Mouse (Mus musculus): ENCODE measurements around the gene Lrch2. TPM values are rescaled to one million over a fixed set of nuclear protein-coding genes. Genes with fewer than 3 reads are reported as not detected.
A peak's percentile ranks its signal among the peaks of the same experiment; 100 is the strongest.
"Not testable (repeated sequence)": the region's sequence is repeated elsewhere in the genome, so short reads cannot be mapped to it uniquely, and the experiment has no call there.

The Lrch2 gene
- 14.7 and 15.9 TPM in 2 replicates for total RNA-seq (2014; rRNA removed)
- 6.0 and 6.4 TPM in 2 replicates for polyA plus RNA-seq (2015; fragmentation: Nextera tagmentation; extraction: Ambion mirVana)

GRCm38 (mm10) chrX:147553421-147554201 lies at the start of gene Lrch2:
TSS of gene Lrch2 (minus strand) at chrX:147554081.
- TF ChIP-seq CTCF (IDR thresholded peaks at IDR 0.05; ENCODE audit: low read depth): peak; percentile 20; the same call in 1 of the 2 replicates
- peak within 1 kb of the TSS; percentile 83 for H3K27ac ChIP-seq
- peak within 1 kb of the TSS; percentile 52 for H3K4me2 ChIP-seq (ENCODE audit: low read depth, low read length)
- peak within 1 kb of the TSS; percentile 53 for H3K9ac ChIP-seq (replicated peaks; ENCODE audit: low read length)
- no peaks in the 10 kb centered on the region for H3K36me3 ChIP-seq (ENCODE audit: insufficient read depth, low read length)
- ATAC-seq: peak; percentile 94
- no peaks in the 10 kb centered on the region for H3K9me3 ChIP-seq (ENCODE audit: low read length)
- peak; percentile 81 for DNase-seq (ENCODE audit: low spot score)
- H3K4me3 ChIP-seq (ENCODE audit: low read length): peak within 1 kb of the TSS; percentile 54
- H3K27me3 ChIP-seq (ENCODE audit: insufficient read depth, low read length): no peaks in the 10 kb centered on the region
- 22% methylated on average over 41 of the region's 50 CpGs for WGBS
- H3K4me1 ChIP-seq (ENCODE audit: insufficient read depth, low read length): no peaks in the 10 kb centered on the region

GRCm38 (mm10) chrX:147540934-147541870 lies 12.7 kb downstream of the Lrch2 start:
- DNase-seq (ENCODE audit: low spot score) (no peak), ATAC-seq (no peak)
- TF ChIP-seq CTCF (IDR thresholded peaks at IDR 0.05; ENCODE audit: low read depth): no peak
- no peak overlapping the region for H3K4me3 ChIP-seq (ENCODE audit: low read length)
- H3K4me1 ChIP-seq (ENCODE audit: insufficient read depth, low read length): no peaks in the 10 kb centered on the region
- no peaks in the 10 kb centered on the region for H3K27me3 ChIP-seq (ENCODE audit: insufficient read depth, low read length)
- no peaks in the 10 kb centered on the region for H3K9me3 ChIP-seq (ENCODE audit: low read length)
- no peak overlapping the region for H3K27ac ChIP-seq
- no peaks in the 10 kb centered on the region for H3K36me3 ChIP-seq (ENCODE audit: insufficient read depth, low read length)
- H3K9ac ChIP-seq (replicated peaks; ENCODE audit: low read length): no peak overlapping the region
- no peak overlapping the region for H3K4me2 ChIP-seq (ENCODE audit: low read depth, low read length)
- WGBS: 59% methylated on average over 11 of the region's 11 CpGs

GRCm38 (mm10) chrX:147538377-147538776 lies 15.5 kb downstream of the Lrch2 start:
- ATAC-seq (no peak), DNase-seq (ENCODE audit: low spot score) (no peak)
- Histone ChIP-seq H3K36me3 (ENCODE audit: insufficient read depth, low read length) (no peaks in the 10 kb centered on the region), H3K4me3 (ENCODE audit: low read length) (no peak overlapping the region), H3K4me1 (ENCODE audit: insufficient read depth, low read length) (no peaks in the 10 kb centered on the region), H3K4me2 (ENCODE audit: low read depth, low read length) (no peak overlapping the region), H3K9me3 (ENCODE audit: low read length) (no peaks in the 10 kb centered on the region), H3K27me3 (ENCODE audit: insufficient read depth, low read length) (no peaks in the 10 kb centered on the region), H3K9ac (replicated peaks; ENCODE audit: low read length) (no peak overlapping the region), H3K27ac (no peak overlapping the region)
- no peak for TF ChIP-seq CTCF (IDR thresholded peaks at IDR 0.05; ENCODE audit: low read depth)

DNA sequence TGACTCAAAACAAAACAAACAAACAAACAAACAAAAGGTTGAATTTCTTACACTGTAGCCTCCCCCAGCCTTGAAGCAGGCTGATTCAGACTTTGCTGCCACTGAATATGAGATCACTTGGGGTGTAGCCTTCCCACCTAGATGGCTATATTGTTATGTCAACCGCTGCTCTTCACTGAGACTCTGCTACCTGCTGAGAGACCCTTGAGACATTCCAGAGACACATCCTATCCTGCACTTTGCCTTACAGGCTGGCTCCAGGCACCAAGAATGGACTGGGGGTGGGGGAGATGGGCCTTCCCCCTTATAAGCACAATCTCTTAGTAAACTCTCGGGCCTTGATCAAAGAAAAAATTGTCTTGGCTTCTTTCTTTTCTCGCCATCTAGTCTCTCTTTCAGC lies 16.8 kb downstream of the Lrch2 start:
- H3K4me2 ChIP-seq (ENCODE audit: low read depth, low read length); H3K27ac ChIP-seq; H3K4me1 ChIP-seq (ENCODE audit: insufficient read depth, low read length); H3K4me3 ChIP-seq (ENCODE audit: low read length); DNase-seq (ENCODE audit: low spot score); H3K9me3 ChIP-seq (ENCODE audit: low read length); H3K27me3 ChIP-seq (ENCODE audit: insufficient read depth, low read length); H3K36me3 ChIP-seq (ENCODE audit: insufficient read depth, low read length); H3K9ac ChIP-seq (replicated peaks; ENCODE audit: low read length); ATAC-seq: not testable (repeated sequence)
- 71% methylated on average over 3 of the region's 3 CpGs for WGBS

DNA sequence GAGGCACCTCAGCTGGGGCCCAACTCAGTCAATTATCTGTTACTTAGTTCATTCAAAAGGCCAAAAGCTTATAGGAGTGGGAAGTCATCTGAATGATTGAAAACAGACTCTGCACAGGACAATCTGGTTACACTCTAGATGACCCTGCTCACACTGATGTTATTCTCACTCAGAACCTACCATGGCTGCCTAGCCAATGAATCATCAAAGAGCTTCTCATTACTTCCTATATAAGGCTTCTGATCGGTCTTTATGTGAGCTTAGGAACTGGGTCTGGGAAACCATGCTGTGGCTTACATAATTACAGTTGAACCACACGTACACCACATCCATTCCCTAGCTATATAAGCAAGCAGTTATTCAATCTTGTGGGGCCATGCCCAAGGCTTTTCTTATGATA lies 18.3 kb downstream of the Lrch2 start:
- no peak for ATAC-seq
- H3K27ac ChIP-seq: no peak overlapping the region
- WGBS: 77% methylated on average over 2 of the region's 2 CpGs

DNA sequence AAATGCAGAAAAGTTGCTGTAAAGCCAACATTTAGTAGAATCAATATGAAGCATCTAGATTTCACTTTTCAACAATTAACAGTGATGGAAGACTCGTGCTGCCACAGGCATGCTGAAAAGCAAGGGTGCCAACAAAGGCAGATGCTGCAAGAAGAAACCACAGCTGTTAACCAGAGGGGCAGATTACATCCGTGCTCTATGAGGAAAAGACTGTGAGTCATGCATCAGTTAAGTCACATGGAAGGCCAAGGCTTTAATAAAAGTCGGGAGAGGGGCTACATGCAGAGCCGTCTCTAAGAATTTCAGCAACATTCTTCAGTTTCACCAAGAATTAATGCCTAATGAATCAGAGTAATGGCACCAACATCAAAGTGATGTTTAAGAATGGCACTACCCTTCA lies 22.2 kb downstream of the Lrch2 start:
- no peaks in the 10 kb centered on the region for H3K4me1 ChIP-seq (ENCODE audit: insufficient read depth, low read length)
- H3K27ac ChIP-seq: no peak overlapping the region
- ATAC-seq (no peak), DNase-seq (ENCODE audit: low spot score) (no peak)
- H3K9me3 ChIP-seq (ENCODE audit: low read length): no peaks in the 10 kb centered on the region
- H3K4me2 ChIP-seq (ENCODE audit: low read depth, low read length): no peak overlapping the region
- H3K9ac ChIP-seq (replicated peaks; ENCODE audit: low read length): no peak overlapping the region
- WGBS: 51% methylated on average over 4 of the region's 4 CpGs
- no peaks in the 10 kb centered on the region for H3K36me3 ChIP-seq (ENCODE audit: insufficient read depth, low read length)
- no peak for TF ChIP-seq CTCF (IDR thresholded peaks at IDR 0.05; ENCODE audit: low read depth)
- H3K27me3 ChIP-seq (ENCODE audit: insufficient read depth, low read length): no peaks in the 10 kb centered on the region
- H3K4me3 ChIP-seq (ENCODE audit: low read length): no peak overlapping the region

More for the DNA sequence above, 18.3 kb downstream of the Lrch2 start:
- H3K4me3 ChIP-seq (ENCODE audit: low read length): no peak overlapping the region
- no peak for TF ChIP-seq CTCF (IDR thresholded peaks at IDR 0.05; ENCODE audit: low read depth)
- no peaks in the 10 kb centered on the region for H3K9me3 ChIP-seq (ENCODE audit: low read length)
- no peak for DNase-seq (ENCODE audit: low spot score)
- H3K4me1 ChIP-seq (ENCODE audit: insufficient read depth, low read length): no peaks in the 10 kb centered on the region
- H3K4me2 ChIP-seq (ENCODE audit: low read depth, low read length): no peak overlapping the region
- H3K27me3 ChIP-seq (ENCODE audit: insufficient read depth, low read length): no peaks in the 10 kb centered on the region
- no peak overlapping the region for H3K9ac ChIP-seq (replicated peaks; ENCODE audit: low read length)
- no peaks in the 10 kb centered on the region for H3K36me3 ChIP-seq (ENCODE audit: insufficient read depth, low read length)
